Mouse (Mus musculus) megakaryocyte, adult 5-6 weeks (primary cell): ENCODE measurements around the gene Dnmt3l. TPM values are rescaled to one million over a fixed set of nuclear protein-coding genes. Genes with fewer than 3 reads are reported as not detected.

ENCODE experiments used
- total RNA-seq, 2 experiments: library from RNA; stranded (forward) in 1 of 2; stranded (reverse) in 1 of 2; fragments of 153-499, 151-499 nt in 1 of 2; fragments of 221-1000, 200-1000 nt in 1 of 2; gene quantifications; 2 replicates each; pipeline versions ENCODE4 v1.2.3 to v1.2.4; 2015 to 2017

The Dnmt3l gene
- total RNA-seq, 2 experiments from 2014 or later, result 0.37 to 2.5 TPM

Other genes with a start within 250 kb of the Dnmt3l start
- gene Gm9639, start 246.9 kb upstream of the Dnmt3l start, total RNA-seq (2015), result not detected in 2 replicates
- not detected in 2 replicates for gene Gm9639, start 246.9 kb upstream of the Dnmt3l start, total RNA-seq (2017)
- gene Gm19668, start 242.8 kb upstream of the Dnmt3l start, total RNA-seq (2015), result not detected in 2 replicates
- not detected in 2 replicates for gene Gm19668, start 242.8 kb upstream of the Dnmt3l start, total RNA-seq (2017)
- gene Gm9507, start 230.1 kb upstream of the Dnmt3l start, total RNA-seq (2015), result not detected in 2 replicates
- gene Gm9507, start 230.1 kb upstream of the Dnmt3l start, total RNA-seq (2017), result not detected in 2 replicates
- not detected in 2 replicates for gene Gm2696, start 227.3 kb upstream of the Dnmt3l start, total RNA-seq (2015)
- not detected in 2 replicates for gene Gm2696, start 227.3 kb upstream of the Dnmt3l start, total RNA-seq (2017)
- gene Krtap10-4, start 214.9 kb upstream of the Dnmt3l start, total RNA-seq (2015), result not detected in 2 replicates
- not detected in 2 replicates for gene Krtap10-4, start 214.9 kb upstream of the Dnmt3l start, total RNA-seq (2017)
- gene Krtap10-10, start 206.0 kb upstream of the Dnmt3l start, total RNA-seq (2015), result not detected in 2 replicates
- not detected in 2 replicates for gene Krtap10-10, start 206.0 kb upstream of the Dnmt3l start, total RNA-seq (2017)
- not detected in 2 replicates for gene Gm36176, start 195.1 kb upstream of the Dnmt3l start, total RNA-seq (2015)
- gene Gm36176, start 195.1 kb upstream of the Dnmt3l start, total RNA-seq (2017), result not detected in 2 replicates
- gene Gm10318, start 189.1 kb upstream of the Dnmt3l start, total RNA-seq (2015), result not detected in 2 replicates
- gene Gm10318, start 189.1 kb upstream of the Dnmt3l start, total RNA-seq (2017), result not detected in 2 replicates
- not detected in 2 replicates for gene Gm3285, start 180.0 kb upstream of the Dnmt3l start, total RNA-seq (2015)
- not detected in 2 replicates for gene Gm3285, start 180.0 kb upstream of the Dnmt3l start, total RNA-seq (2017)
- 0.07 TPM in 1 of 2 replicates, not detected in the other for gene Lrrc3, start 139.4 kb upstream of the Dnmt3l start, total RNA-seq (2015)
- not detected in 2 replicates for gene Lrrc3, start 139.4 kb upstream of the Dnmt3l start, total RNA-seq (2017)
- 15.2 and 20.7 TPM in 2 replicates for gene Trpm2, start 71.4 kb upstream of the Dnmt3l start, total RNA-seq (2015)
- 33.5 and 35.8 TPM in 2 replicates for gene Trpm2, start 71.4 kb upstream of the Dnmt3l start, total RNA-seq (2017)
- 9.1 and 12.3 TPM in 2 replicates for gene 1810043G02Rik, start 63.4 kb upstream of the Dnmt3l start, total RNA-seq (2015)
- gene 1810043G02Rik, start 63.4 kb upstream of the Dnmt3l start, total RNA-seq (2017), result 12.2 and 15.8 TPM in 2 replicates
- gene Pfkl, start 31.9 kb upstream of the Dnmt3l start, total RNA-seq (2015), result 6.9 and 7.0 TPM in 2 replicates
- 13.6 and 16.9 TPM in 2 replicates for gene Pfkl, start 31.9 kb upstream of the Dnmt3l start, total RNA-seq (2017)
- not detected in 2 replicates for gene Aire, start 1.7 kb downstream of the Dnmt3l start, total RNA-seq (2015)
- not detected in 2 replicates for gene Aire, start 1.7 kb downstream of the Dnmt3l start, total RNA-seq (2017)
- gene Icosl, start 27.4 kb downstream of the Dnmt3l start, total RNA-seq (2015), result 29.3 and 34.3 TPM in 2 replicates
- 20.8 and 24.4 TPM in 2 replicates for gene Icosl, start 27.4 kb downstream of the Dnmt3l start, total RNA-seq (2017)
- 22.7 and 25.3 TPM in 2 replicates for gene D10Jhu81e, start 127.8 kb downstream of the Dnmt3l start, total RNA-seq (2015)
- gene D10Jhu81e, start 127.8 kb downstream of the Dnmt3l start, total RNA-seq (2017), result 57.6 and 69.2 TPM in 2 replicates
- 2.2 and 3.0 TPM in 2 replicates for gene Pwp2, start 143.2 kb downstream of the Dnmt3l start, total RNA-seq (2015)
- gene Pwp2, start 143.2 kb downstream of the Dnmt3l start, total RNA-seq (2017), result 7.4 and 8.8 TPM in 2 replicates
- 26.1 and 37.9 TPM in 2 replicates for gene Trappc10, start 202.7 kb downstream of the Dnmt3l start, total RNA-seq (2015)
- gene Trappc10, start 202.7 kb downstream of the Dnmt3l start, total RNA-seq (2017), result 26.9 and 29.1 TPM in 2 replicates